Mouse (Mus musculus) T-helper 2 cell (primary cell): ENCODE data around the gene Grap.

Source experiments
- in situ Hi-C: fragments of 300-600 bp; cut with MboI, MseI; formaldehyde crosslinking; loops from one replicate; pipeline ENCODE4 v1.15.1; 2025; ENCODE audit warnings: high pct_unique_total_duplicates

Gene Grap

DNA sequence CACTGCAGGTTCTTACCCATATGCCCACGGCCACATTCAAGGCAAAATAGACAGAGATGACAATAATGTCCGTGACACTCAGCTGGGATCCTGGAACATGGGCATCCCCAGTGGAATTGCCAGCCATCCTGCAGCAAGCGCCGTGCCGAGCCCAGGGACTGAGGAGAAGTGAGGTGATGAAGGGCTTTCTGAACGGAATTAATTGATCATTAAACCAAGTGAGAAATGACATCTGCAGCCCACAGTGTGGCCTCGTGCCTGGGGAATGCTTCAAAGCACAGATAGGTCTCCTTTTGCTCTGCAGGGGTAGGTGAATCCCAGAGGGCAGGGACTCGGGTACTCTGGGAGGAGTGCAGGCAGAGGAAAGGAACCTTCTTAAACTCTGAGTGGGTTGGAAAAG is 66.8 kb downstream of the Grap start:
- in situ Hi-C loops = loop anchor here (5.0 kb wide), 1 partner anchor 93 kb away; no protein-coding TSS in a partner anchor

DNA sequence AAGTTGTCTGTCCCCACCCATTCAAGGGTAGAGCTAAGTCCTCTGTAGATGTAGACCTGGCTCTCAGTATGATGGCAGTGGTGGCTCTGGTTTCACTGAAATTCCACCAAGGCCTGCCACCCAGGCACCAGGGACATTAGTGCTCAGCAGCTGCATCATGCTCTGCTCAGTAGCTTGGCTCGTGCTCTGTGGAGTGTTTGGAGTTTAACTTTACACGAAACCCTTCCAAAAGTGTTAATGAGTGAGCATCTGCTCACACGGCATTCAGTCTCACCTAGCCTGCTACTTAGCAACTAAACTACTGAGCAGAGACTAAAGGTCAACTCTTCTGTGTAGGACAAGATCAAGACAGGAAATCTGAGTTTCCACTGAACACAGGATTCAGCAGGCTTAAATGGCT is 67.6 kb downstream of the Grap start, which contains the start of gene Slc5a10:
Gene Slc5a10, minus strand, starts transcription at position 191 of the 400 bp plus-strand sequence.
- in situ Hi-C loops = no loop called here

DNA sequence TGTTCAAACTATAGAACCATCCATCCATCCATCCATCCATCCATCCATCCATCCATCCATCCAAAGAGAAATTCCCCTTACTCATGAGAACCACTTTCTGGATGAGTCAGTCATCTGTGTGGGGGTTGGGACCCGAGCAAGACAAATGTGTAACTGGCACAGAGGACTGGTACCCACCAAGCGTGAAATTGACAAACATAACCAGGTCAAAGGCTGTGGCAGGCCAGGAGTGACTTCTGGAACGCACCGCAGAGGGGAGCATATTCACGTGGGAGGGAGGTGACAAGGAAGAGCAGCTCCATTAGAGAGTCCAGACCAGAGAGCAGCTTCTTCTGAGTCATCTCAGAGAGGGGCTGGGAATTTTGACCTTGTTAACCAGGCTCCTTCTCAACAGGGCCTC is 69.0 kb downstream of the Grap start:
- in situ Hi-C loops = no loop called here
